Mouse (Mus musculus) liver, embryonic 16.5 days (tissue): ENCODE data around the gene Mrc2. TPM values are rescaled to one million over a fixed set of nuclear protein-coding genes. Genes with fewer than 3 reads are reported as not detected.
A peak's percentile ranks its signal among the peaks of the same experiment; 100 is the strongest.

Experiments
- ATAC-seq: fragments of 200-750 bp; cut with Nextera tagmentation; 2 replicates; pipeline ENCODE4 v1.8.0; 2017; ENCODE audit warnings: low read depth, mild to moderate bottlenecking, moderate number of reproducible peaks, moderate library complexity
- H3K27ac ChIP-seq: fragments of 300-500 bp; sonication (generic); 2 replicates; pipeline ENCODE4 v1.5.1; 2014; ENCODE audit warnings: mild to moderate bottlenecking, low read length
- H3K27me3 ChIP-seq: fragments of 300-500 bp; sonication (generic); 2 replicates; pipeline ENCODE4 v1.6.1; 2014; ENCODE audit warnings: low read depth, low read length, mixed read lengths; ENCODE audit not compliant: control insufficient read depth, insufficient read depth
- H3K36me3 ChIP-seq: fragments of 300-500 bp; sonication (generic); 2 replicates; pipeline ENCODE4 v1.6.1; 2014; ENCODE audit warnings: mild to moderate bottlenecking; ENCODE audit not compliant: control insufficient read depth, insufficient read depth
- H3K4me1 ChIP-seq: fragments of 300-500 bp; sonication (generic); 2 replicates; pipeline ENCODE4 v1.6.1; 2014; ENCODE audit warnings: low read depth, low read length, mixed read lengths; ENCODE audit not compliant: control insufficient read depth
- H3K4me2 ChIP-seq: fragments of 300-500 bp; sonication (generic); 2 replicates; pipeline ENCODE4 v1.6.1; 2014; ENCODE audit warnings: low read depth, low read length, mixed read lengths
- H3K4me3 ChIP-seq: fragments of 300-500 bp; sonication (generic); 2 replicates; pipeline ENCODE4 v1.5.1; 2014; ENCODE audit warnings: low read depth, mild to moderate bottlenecking, low read length
- H3K9ac ChIP-seq: fragments of 300-500 bp; sonication (generic); 2 replicates; pipeline ENCODE4 v1.6.1; 2014; ENCODE audit warnings: low read depth, low read length
- H3K9me3 ChIP-seq: fragments of 300-500 bp; sonication (generic); replicated peaks from 2 replicates; pipeline ENCODE4 v1.6.1; 2016; ENCODE audit warnings: low read length; ENCODE audit not compliant: control insufficient read depth
- WGBS: fragments of 180-500 bp; shearing (Covaris S2); extraction: QIAGEN DNeasy Blood & Tissue Kit; methylation state at CpG from one replicate; pipeline ENCODE4 v1.1.7; 2014; ENCODE audit not compliant: insufficient replicate concordance; 5-methylcytosine and 5-hydroxymethylcytosine counted together
- polyA plus RNA-seq: library from polyadenylated mRNA; unstranded; fragments of >200 nt; fragmentation: Nextera tagmentation; extraction: Ambion mirVana; gene quantifications from 2 replicates; pipeline ENCODE4 v1.2.1, GENCODE M21; 2015

Gene Mrc2
- polyA plus RNA-seq, 1 experiment from 2014 or later, result 0.63 TPM

- WGBS, result 53% methylated on average over 9 of the region's 9 CpGs
- Histone ChIP-seq H3K9me3 (no peaks in the 10 kb centered on the region), H3K4me3 (no peak overlapping the region), H3K4me2 (no peak overlapping the region), H3K36me3 (no peaks in the 10 kb centered on the region), H3K4me1 (peaks cover 20% of the 10 kb centered on the region), H3K27me3 (no peaks in the 10 kb centered on the region; the same call in 1 of the 2 replicates), H3K9ac (no peak overlapping the region), H3K27ac (no peak overlapping the region)
- no peak for ATAC-seq
Measured at GRCm38 (mm10) chr11:105352954-105353890, 60.8 kb downstream of the Mrc2 start.

GRCm38 (mm10) chr11:105353891-105354280 is 61.4 kb downstream of the Mrc2 start:
- no peak for ATAC-seq
- no peak overlapping the region for H3K27ac ChIP-seq
- no peak overlapping the region for H3K4me2 ChIP-seq
- H3K9ac ChIP-seq, result no peak overlapping the region
- peaks cover 20% of the 10 kb centered on the region for H3K4me1 ChIP-seq
- H3K27me3 ChIP-seq, result no peaks in the 10 kb centered on the region; the same call in 1 of the 2 replicates
- no peaks in the 10 kb centered on the region for H3K9me3 ChIP-seq
- H3K36me3 ChIP-seq, result no peaks in the 10 kb centered on the region
- H3K4me3 ChIP-seq, result no peak overlapping the region
- 65% methylated on average over 4 of the region's 4 CpGs for WGBS

DNA sequence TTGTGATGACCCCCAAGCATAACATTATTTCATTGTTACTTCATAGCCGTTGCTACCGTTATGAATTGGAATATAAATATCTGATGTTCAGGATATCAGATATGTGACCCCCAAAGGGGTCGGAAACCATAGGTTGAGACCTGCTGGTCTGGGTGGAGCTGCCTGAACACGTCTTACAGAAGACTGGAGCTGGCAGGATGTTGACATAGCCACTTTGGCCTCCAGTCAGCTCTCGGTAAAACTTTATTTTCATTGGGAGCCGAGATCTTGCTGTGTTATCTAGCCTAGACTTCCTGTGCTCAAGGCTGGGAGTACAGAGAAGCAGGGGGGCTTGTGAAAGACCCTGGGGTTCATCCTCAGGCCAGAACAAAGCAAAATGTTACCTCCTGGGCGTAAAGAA is 63.9 kb downstream of the Mrc2 start:
- H3K9me3 ChIP-seq, result no peaks in the 10 kb centered on the region
- WGBS, result 37% methylated on average over 7 of the region's 7 CpGs
- H3K4me2 ChIP-seq, result no peak overlapping the region
- ATAC-seq, result no peak
- H3K36me3 ChIP-seq, result no peaks in the 10 kb centered on the region
- no peaks in the 10 kb centered on the region; the same call in 1 of the 2 replicates for H3K27me3 ChIP-seq
- H3K9ac ChIP-seq, result no peak overlapping the region
- peaks cover 9% of the 10 kb centered on the region for H3K4me1 ChIP-seq
- no peak overlapping the region for H3K27ac ChIP-seq
- H3K4me3 ChIP-seq, result no peak overlapping the region

- Histone ChIP-seq H3K4me1 (peaks cover 41% of the 10 kb centered on the region), H3K27me3 (peaks cover 12% of the 10 kb centered on the region), H3K27ac (no peak overlapping the region), H3K9ac (no peak overlapping the region), H3K4me3 (no peak overlapping the region), H3K36me3 (no peaks in the 10 kb centered on the region), H3K4me2 (no peak overlapping the region), H3K9me3 (no peaks in the 10 kb centered on the region)
- no peak for ATAC-seq
- 70% methylated on average over 4 of the region's 4 CpGs for whole genome bisulfite sequencing
Measured at GRCm38 (mm10) chr11:105362041-105362765, 69.8 kb downstream of the Mrc2 start.

- H3K27ac ChIP-seq, result no peak overlapping the region
- H3K4me1 ChIP-seq, result peaks cover 50% of the 10 kb centered on the region
- H3K36me3 ChIP-seq, result no peaks in the 10 kb centered on the region
- ATAC-seq, result 0 out of 2 replicates have a peak, but pooled peaks have one; percentile 8
- peaks cover 12% of the 10 kb centered on the region for H3K27me3 ChIP-seq
- H3K4me3 ChIP-seq, result peak overlapping the region; percentile 61
- peak overlapping the region; percentile 88 for H3K4me2 ChIP-seq
- peak overlapping the region; percentile 58 for H3K9ac ChIP-seq
- no peaks in the 10 kb centered on the region for H3K9me3 ChIP-seq
- 4% methylated on average over 40 of the region's 40 CpGs for WGBS
Measured at GRCm38 (mm10) chr11:105362946-105363597, 70.6 kb downstream of the Mrc2 start.

DNA sequence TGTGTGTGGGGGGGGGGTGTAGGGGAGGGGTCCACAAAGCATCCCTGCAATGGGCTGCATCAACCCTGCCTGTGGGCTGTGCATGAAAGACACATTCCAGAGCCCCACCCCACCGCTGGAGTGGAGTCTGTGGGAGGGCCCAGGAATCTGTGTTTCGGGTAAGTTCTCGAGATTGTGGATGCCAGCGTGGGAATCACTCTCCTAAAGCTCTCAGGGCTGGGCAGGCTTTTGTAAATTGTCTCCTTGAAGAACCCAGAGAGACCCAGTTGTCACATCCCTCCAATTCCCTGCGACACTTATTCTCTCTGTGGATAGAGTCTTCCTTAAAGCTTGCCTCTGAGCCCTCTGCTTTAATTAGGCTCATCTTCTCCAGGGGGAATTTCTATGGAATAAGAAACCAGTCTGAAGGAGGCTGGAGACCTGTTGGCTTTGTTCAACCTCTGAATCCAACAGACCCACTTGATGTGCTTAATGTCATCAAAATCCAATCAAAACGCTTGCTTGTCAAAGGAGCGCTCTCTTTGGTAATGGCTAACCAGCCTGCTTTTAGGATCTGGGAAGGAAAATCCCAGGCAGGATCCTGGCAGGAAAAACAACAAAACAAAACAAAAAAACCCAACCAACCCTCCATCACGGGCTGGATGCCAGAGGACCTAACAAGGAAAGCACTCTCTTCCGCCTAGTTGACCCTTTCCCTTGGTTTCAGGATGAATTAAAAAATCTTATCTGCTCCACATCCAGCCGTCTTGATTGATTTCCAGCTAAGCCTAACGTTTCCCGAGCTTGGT is 71.3 kb downstream of the Mrc2 start:
- Histone ChIP-seq H3K4me1 (peaks cover 57% of the 10 kb centered on the region), H3K4me3 (peak overlapping the region; percentile 32), H3K9me3 (no peaks in the 10 kb centered on the region), H3K27me3 (peaks cover 12% of the 10 kb centered on the region), H3K36me3 (no peaks in the 10 kb centered on the region), H3K9ac (peak overlapping the region; percentile 44), H3K4me2 (peak overlapping the region; percentile 88), H3K27ac (no peak overlapping the region)
- 44% methylated on average over 12 of the region's 12 CpGs for WGBS
- no peak for ATAC-seq

DNA sequence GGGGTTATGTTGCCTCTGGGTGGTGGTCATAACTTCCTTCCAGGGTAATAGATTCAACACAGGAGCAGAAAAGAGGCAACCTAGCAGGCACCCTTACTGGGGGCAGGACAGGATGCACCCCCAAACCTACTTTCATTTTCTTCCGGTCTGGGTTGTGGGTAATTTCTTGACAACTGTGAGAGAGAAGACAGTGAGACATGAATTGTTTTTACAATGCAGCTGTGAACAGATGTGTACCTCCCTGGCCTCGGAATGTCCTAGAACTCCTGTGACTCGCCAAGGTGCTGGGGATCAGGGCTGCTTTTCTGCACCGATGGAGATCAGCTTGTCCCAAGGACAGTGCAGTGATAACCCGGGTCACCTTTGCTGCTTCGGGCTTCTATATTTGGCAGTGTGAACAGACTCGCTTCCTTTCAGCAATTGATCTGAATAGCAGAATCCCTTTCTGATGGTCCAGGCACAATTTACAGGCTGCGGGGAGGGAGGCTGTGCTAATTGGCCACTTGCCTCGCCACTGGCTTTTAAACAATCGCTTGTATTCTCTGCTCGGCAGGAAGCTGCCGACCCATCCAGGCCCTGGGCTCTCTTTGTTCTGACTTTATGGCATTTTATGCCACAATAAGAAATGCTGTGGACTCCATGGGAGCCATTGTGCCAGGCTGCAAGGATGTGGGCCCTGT is 72.1 kb downstream of the Mrc2 start:
- Histone ChIP-seq H3K27me3 (peaks cover 12% of the 10 kb centered on the region), H3K9ac (peak overlapping the region; percentile 44), H3K9me3 (no peaks in the 10 kb centered on the region), H3K4me1 (peaks cover 57% of the 10 kb centered on the region), H3K4me2 (peak overlapping the region; percentile 57), H3K36me3 (no peaks in the 10 kb centered on the region), H3K4me3 (peak overlapping the region; percentile 32), H3K27ac (peak overlapping the region; percentile 26; the same call in 1 of the 2 replicates)
- no peak for ATAC-seq
- WGBS, result 22% methylated on average over 12 of the region's 12 CpGs

DNA sequence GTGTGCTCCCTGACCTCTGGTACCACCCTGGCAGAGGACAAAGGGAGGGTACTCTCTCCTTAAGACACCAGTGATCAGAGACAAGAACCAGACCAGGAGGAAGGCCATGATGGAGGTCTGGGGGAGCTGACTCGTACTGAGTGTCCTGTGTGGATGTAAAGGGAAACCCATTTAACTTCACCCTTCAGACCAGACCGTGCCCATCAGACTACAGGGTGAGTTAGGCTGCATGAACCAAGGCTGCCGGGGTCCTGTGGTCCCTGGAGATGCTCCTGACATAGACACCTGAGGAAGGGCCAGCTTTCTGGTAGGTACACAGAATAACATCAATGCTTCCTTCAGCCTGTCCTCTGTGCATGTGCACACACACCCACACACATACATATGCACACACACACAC is 73.2 kb downstream of the Mrc2 start:
- Histone ChIP-seq H3K27me3 (peaks cover 12% of the 10 kb centered on the region), H3K4me3 (no peak overlapping the region), H3K4me1 (peaks cover 57% of the 10 kb centered on the region), H3K9me3 (no peaks in the 10 kb centered on the region), H3K27ac (peak overlapping the region; percentile 62), H3K36me3 (no peaks in the 10 kb centered on the region), H3K9ac (peak overlapping the region; percentile 27; the same call in 1 of the 2 replicates), H3K4me2 (peak overlapping the region; percentile 57)
- no peak; the same call in 1 of the 2 replicates for ATAC-seq
- 40% methylated on average over 3 of the region's 3 CpGs for WGBS
